Mouse (Mus musculus) natural killer cell, adult 2 months (primary cell): ENCODE data around the gene Macrod2.

Experiments used
- DNase-seq, 2 experiments: peaks; one replicate each; pipeline ENCODE4 v3.0.0; 2022; ENCODE audit warnings: low spot score in 2 of 2

The Macrod2 gene

GRCm38 (mm10) chr2:142335103-142335999 is 1940.2 kb downstream of the Macrod2 start:
- DNase-seq = no peak

GRCm38 (mm10) chr2:142344021-142344420 is 1948.9 kb downstream of the Macrod2 start:
- DNase-seq = no peak

DNA sequence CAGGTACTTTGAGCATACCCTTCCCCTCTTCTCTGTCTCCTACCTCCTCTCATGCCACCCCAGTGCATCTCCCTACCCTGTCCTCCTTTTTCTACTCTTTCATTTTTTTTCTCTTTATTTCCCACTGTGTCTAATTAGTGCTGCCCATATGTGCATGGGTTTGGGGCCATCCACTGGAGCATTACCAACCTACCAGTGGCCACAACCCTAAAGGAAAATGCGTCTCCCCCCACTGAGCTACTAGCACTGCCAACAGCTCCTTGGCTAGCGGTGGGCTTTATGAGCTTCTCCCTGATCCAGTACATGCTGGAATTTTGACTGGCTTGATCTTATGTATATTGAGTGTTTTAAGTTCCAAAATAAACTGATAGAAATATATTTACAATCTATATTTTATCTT is 1949.6 kb downstream of the Macrod2 start:
- no peak for DNase-seq

DNA sequence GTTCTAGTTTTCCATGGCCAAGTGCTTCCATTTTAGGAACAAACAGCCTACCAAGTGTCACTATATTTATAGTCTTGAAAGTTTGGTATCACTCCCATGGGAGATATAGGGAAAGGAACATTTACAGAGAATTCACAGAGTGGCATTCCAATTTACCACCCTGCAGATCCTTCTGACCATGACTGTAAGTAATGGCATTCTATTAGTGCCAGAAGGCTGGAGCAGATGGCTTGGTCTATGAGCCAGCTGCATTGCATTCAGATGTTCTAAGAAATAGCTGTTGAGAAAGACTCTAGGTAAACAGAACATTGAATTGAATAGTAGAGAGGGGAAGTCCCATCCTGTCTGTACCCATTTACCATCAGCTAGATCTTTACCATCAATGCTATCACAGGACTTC is 1954.7 kb downstream of the Macrod2 start:
- no peak for DNase-seq

- DNase-seq = no peak
Observed at GRCm38 (mm10) chr2:142362888-142363287, 1967.8 kb downstream of the Macrod2 start.

GRCm38 (mm10) chr2:142373978-142374377 is 1978.9 kb downstream of the Macrod2 start:
- DNase-seq = no peak

DNA sequence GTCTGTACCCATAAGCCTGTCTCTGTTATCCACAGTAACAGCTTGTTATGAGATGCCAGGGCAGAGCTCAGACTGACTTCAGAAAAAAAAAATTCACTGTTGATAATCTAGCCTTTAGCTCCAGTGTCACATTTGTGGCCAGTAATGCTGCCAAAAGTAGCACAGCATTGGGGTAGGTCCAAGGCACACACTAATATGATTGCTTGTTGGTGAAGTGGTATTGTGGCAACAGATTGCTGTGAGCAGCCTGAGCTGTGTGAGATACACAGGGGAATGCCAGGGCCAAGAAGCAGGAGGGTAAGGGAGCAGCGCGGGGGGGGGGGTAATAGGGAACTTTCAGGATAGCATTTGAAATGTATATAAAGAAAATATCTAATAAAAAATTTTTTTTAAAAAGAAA is 1985.5 kb downstream of the Macrod2 start:
- DNase-seq = no peak

- no peak for DNase-seq
Observed at GRCm38 (mm10) chr2:142381081-142381579, 1986.0 kb downstream of the Macrod2 start.

DNA sequence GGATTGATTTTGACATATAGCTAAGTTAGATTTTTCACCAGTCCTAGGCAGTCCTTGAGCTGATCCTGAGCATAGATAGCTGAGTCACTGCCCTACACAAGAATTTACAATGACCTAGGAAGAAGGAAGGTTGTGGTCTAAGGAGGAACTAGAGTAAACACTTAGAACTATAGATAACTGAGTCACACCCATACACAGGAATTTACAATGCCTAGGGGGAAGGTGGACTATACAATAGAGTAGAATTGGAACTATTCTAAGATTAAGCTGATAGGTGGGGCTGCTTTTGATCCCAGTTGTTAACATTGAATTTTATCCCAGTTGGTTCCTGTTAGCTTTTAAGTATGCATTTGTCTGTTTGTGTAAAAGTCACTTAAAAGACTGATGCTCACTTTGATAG is 1998.4 kb downstream of the Macrod2 start:
- no peak for DNase-seq

DNA sequence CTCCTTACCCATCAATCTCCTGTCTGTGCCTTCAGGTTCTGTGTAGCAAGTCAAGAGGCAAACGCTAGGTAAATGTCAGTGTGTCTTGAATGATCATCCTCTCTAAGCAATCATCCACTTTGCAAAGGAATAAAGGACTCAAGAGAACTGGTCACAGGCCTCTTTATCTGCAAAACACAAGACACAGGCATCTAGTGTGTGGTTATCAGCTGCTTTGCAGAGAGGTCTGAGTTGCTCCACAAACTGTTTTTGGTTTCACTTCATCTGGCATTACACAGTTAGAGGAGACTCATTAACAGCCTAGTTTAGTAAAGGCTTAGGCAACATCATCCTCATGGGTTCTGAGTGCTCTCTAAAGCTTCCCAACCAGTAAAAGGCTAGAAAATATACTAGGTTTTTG is 2004.4 kb downstream of the Macrod2 start:
- DNase-seq = no peak

DNA sequence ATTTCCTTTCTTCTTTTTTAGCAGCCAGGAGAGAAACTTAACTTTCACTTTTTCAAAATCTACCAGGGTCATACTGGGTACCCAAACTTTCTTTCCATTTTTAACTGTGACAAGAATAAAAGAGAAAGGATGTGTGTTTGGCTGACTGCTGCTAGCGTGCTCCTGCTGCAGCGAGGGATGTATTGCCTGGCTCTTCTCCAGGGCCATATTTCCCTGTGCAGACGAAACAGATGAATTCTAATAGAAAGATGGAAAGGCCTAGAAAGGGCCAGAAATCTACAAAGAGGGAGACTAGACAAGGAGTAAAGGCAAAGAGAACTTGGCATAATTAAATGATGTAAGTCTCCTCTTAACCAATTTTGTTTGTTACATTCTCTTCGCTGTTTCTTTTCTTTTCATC is 2005.7 kb downstream of the Macrod2 start:
- no peak for DNase-seq

GRCm38 (mm10) chr2:142401359-142401758 is 2006.2 kb downstream of the Macrod2 start:
- no peak for DNase-seq

DNA sequence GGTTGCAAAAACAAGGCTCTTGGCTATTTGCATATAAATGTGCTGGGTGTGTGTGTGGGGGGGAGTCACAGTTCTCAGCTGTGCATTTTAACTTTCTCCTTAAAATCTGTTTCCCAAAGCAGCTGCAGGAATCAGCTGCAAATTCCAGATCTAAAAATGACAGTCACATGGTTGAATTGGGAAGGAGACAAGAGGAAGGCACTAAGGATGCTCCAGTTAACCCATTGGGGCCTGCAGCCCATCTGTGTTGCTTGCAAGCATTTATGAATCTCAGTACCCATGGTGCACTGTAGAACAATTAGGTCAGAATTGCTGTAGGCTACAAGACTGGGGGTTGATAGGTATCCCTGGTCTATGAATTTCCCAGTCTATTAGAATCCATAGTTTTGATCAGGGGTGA is 2008.3 kb downstream of the Macrod2 start:
- no peak for DNase-seq

- DNase-seq = no peak
Observed at GRCm38 (mm10) chr2:142404321-142404720, 2009.2 kb downstream of the Macrod2 start.

GRCm38 (mm10) chr2:142407341-142407740 is 2012.2 kb downstream of the Macrod2 start:
- DNase-seq = no peak

DNA sequence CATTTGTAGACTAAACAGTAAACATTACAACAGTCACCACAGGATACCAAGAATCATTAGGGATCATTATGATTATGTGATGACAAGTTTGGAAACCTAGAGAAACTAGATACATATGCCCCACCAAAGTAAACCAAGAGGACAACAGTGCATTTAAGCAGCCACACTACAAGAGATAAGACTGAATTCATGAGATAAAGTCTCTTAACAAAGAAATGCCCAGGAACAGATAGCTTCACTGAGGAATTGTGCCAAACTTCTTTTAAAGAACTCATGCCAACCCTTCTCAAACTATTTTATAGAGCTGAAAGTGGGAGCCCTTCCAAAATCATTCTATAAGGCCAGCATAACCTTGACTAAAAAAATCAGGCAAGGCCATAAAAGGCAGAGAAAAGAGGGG is 2015.0 kb downstream of the Macrod2 start:
- no peak for DNase-seq

- no peak for DNase-seq
Observed at GRCm38 (mm10) chr2:142433126-142433525, 2038.0 kb downstream of the Macrod2 start.

- DNase-seq = no peak
Observed at GRCm38 (mm10) chr2:142434731-142435130, 2039.6 kb downstream of the Macrod2 start.

- no peak for DNase-seq
Observed at GRCm38 (mm10) chr2:142437606-142438461, 2042.7 kb downstream of the Macrod2 start.
